Mouse (Mus musculus): Measurements from ENCODE around the gene Hnrnph2. TPM values are rescaled to one million over a fixed set of nuclear protein-coding genes. Genes with fewer than 3 reads are reported as not detected.

Hnrnph2 gene
- polyA plus RNA-seq, 1 experiment from 2014 or later, result 204 TPM

DNA sequence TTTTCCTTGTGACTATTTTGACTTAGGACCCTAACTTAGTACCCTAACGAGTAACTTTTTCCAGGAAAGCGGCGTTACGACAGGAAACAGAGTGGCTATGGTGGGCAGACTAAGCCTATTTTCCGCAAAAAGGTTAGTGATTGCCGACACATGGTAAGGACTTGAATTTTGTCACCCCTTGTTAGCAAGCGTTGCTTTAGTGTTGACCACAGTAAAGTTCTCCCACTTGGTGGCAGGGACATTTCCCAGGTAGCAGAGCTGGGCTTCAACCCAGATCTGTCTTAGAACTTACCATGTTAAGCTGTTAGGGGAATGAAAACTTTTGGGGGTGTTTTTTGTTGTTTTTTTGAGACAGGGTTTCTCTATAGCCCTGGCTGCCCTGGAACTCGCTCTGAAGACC, 14.5 kb upstream of the Hnrnph2 start:
- 44% methylated on average over 8 of the region's 8 CpGs for WGBS
- Histone ChIP-seq H3K4me3 (peak overlapping the region; percentile 52), H3K4me2 (peak overlapping the region; percentile 64), H3K9ac (peak overlapping the region; percentile 76), H3K27me3 (no peaks in the 10 kb centered on the region), H3K27ac (no peak overlapping the region), H3K9me3 (replicated peaks) (no peaks in the 10 kb centered on the region), H3K36me3 (ENCODE audit: poor library complexity, severe bottlenecking) (peaks cover 12% of the 10 kb centered on the region; the same call in 1 of the 2 replicates), H3K4me1 (peaks cover 6% of the 10 kb centered on the region; the same call in 1 of the 2 replicates)
- no peak for ATAC-seq

DNA sequence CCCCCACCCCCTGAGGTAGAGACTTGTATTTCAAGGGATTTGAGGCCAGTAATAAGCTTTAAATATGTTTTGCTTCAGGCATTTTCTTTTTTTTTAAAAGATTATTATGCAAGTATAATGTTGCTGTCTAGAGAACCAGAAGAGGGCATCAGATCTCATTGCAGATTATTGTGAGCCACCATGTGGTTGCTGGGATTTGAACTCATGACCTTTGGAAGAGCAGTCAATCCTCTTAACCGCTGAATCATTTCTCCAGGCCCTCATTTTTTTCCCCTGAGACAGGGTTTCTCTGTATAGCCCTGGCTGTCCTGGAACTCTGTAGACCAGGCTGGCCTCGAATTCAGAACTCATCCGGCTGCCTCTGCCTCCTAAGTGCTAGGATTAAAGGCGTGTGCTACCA, 12.7 kb upstream of the Hnrnph2 start:
- ATAC-seq, result no peak
- H3K9ac ChIP-seq, result no peak overlapping the region
- peaks cover 6% of the 10 kb centered on the region; the same call in 1 of the 2 replicates for H3K4me1 ChIP-seq
- H3K9me3 ChIP-seq (replicated peaks), result no peaks in the 10 kb centered on the region
- H3K27me3 ChIP-seq, result no peaks in the 10 kb centered on the region
- WGBS, result 84% methylated on average over 4 of the region's 4 CpGs
- no peak overlapping the region for H3K4me2 ChIP-seq
- H3K27ac ChIP-seq, result no peak overlapping the region
- no peak overlapping the region for H3K4me3 ChIP-seq
- peaks cover 12% of the 10 kb centered on the region; the same call in 1 of the 2 replicates for H3K36me3 ChIP-seq (ENCODE audit: poor library complexity, severe bottlenecking)

DNA sequence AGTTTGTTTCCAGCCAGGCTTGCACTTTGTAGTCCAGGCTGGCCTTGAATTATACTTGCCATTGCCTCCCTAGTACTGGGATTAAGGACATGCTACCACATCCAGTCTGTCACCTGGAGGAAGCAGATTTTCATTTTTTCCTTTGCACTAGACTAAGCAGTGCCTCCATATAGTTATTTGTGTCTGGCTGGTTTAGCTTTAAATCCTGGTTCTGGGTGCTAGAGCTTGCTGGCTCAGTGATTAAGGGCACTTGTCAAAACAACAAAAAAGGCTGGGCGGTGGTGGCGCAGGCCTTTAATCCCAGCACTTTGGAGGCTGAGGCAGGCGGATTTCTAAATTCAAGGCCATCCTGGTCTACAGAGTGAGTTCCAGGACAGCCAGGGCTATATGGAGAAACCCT, 12.0 kb upstream of the Hnrnph2 start:
- ATAC-seq, result no peak
- Histone ChIP-seq H3K9me3 (replicated peaks) (no peaks in the 10 kb centered on the region), H3K4me2 (no peak overlapping the region), H3K4me3 (no peak overlapping the region), H3K4me1 (peaks cover 6% of the 10 kb centered on the region; the same call in 1 of the 2 replicates), H3K9ac (no peak overlapping the region), H3K27ac (no peak overlapping the region), H3K36me3 (ENCODE audit: poor library complexity, severe bottlenecking) (peaks cover 12% of the 10 kb centered on the region; the same call in 1 of the 2 replicates), H3K27me3 (no peaks in the 10 kb centered on the region)
- WGBS, result 87% methylated on average over 3 of the region's 3 CpGs

DNA sequence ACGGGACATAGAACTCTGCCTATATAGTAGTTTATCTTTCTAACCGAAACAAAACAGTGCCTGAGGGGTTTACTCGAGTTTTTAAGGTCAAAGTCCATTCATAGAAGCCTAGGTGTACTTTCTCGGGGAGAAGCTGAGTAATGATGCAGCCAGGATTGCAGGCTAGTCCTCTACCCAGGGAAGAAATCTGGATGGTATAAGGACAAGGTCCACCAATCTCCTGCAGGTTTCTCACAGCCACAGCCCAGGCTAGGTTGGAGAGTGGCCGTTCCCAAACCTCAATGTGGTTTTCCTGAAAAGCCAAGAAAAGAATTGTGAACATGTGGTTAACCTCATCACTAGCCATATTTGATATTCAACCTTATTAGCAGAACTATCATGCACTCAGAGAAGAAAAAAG, 11.1 kb upstream of the Hnrnph2 start:
- Histone ChIP-seq H3K4me2 (no peak overlapping the region), H3K9me3 (replicated peaks) (no peaks in the 10 kb centered on the region), H3K4me3 (no peak overlapping the region), H3K4me1 (peaks cover 6% of the 10 kb centered on the region; the same call in 1 of the 2 replicates), H3K27ac (no peak overlapping the region), H3K27me3 (no peaks in the 10 kb centered on the region), H3K36me3 (ENCODE audit: poor library complexity, severe bottlenecking) (peaks cover 12% of the 10 kb centered on the region; the same call in 1 of the 2 replicates), H3K9ac (no peak overlapping the region)
- ATAC-seq, result no peak
- 65% methylated on average over 5 of the region's 5 CpGs for WGBS

DNA sequence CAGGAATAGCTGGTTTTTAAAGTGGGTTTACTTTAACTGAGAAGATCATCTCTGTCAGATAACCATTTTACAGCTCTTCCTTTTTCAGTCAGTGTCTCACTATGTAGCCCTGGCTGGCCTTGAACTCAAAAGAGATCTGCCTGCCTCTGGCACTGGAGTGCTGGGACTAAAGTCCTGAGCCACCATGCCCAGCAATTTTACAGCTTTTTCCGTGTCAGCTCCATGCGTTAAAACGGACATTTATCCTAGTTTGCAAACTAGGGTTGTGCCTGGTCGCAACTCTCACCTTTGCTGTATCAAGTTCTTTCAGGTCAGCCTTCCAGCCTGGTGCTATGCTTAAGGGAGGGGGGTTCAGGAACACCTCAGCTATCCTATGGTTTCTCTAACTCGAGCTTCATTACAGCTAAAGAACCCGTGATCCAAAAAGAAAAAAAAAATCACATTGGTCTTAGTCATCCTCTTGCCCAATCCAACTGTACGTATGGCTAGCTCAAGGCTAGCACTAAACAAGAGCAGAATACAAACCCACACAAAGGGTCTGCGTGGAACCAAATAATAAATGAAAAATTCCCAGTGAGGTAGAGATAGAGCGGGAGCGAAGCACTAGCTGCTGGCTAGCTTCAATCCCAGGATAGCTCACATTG, 935 bp upstream of the Hnrnph2 start:
- no peaks in the 10 kb centered on the region for H3K27me3 ChIP-seq
- peak overlapping the region; percentile 61; the same call in 1 of the 2 replicates for H3K27ac ChIP-seq
- peaks cover 24% of the 10 kb centered on the region for H3K4me1 ChIP-seq
- peak overlapping the region; percentile 53 for H3K4me3 ChIP-seq
- H3K9me3 ChIP-seq (replicated peaks), result no peaks in the 10 kb centered on the region
- no peaks in the 10 kb centered on the region for H3K36me3 ChIP-seq (ENCODE audit: poor library complexity, severe bottlenecking)
- WGBS, result 32% methylated on average over 10 of the region's 10 CpGs
- peak; percentile 2; the same call in 1 of the 2 replicates for ATAC-seq
- H3K9ac ChIP-seq, result peak overlapping the region; percentile 62
- H3K4me2 ChIP-seq, result peak overlapping the region; percentile 63

DNA sequence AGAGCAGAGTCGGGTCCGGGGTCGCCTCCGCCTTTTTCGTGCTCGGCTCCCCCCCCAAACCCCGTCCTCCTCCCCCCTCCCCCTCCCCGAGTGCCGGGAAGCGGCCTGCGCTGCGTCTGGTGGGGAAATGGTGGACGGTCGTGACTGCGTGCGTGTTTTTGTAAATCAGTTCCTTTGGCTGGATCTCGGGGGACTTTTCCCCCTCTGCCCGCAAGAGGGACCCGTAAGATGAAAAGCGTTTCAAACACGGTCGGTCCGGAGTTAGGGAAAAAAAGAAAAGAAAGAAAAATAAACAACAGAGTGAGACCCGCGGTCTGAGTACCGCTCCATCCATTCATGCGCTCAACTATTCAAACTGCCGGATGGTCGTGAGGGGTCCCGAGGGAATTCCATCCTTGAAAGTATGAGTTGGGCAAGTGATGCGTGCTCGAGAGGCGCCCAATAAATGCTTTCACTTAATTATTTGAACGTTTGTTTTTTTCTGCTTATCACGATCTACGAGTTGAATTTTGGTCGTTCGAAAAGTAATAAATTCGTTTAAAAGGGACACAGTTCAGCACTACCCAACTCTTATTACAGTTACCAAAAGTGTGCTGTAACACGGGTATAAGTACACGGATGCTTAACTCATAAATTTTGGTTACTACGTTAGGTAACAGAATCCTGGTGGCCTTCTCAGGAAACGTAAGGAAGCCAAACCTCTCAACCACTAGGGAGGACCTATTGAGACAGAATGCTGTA, 571 bp downstream of the Hnrnph2 start:
- Histone ChIP-seq H3K27ac (peak overlapping the region; percentile 90), H3K4me1 (peaks cover 24% of the 10 kb centered on the region), H3K36me3 (ENCODE audit: poor library complexity, severe bottlenecking) (no peaks in the 10 kb centered on the region), H3K4me2 (peak overlapping the region; percentile 61), H3K9ac (peak overlapping the region; percentile 65), H3K9me3 (replicated peaks) (no peaks in the 10 kb centered on the region), H3K27me3 (no peaks in the 10 kb centered on the region), H3K4me3 (peak overlapping the region; percentile 53)
- WGBS, result 16% methylated on average over 34 of the region's 43 CpGs
- ATAC-seq, result peak; percentile 83

DNA sequence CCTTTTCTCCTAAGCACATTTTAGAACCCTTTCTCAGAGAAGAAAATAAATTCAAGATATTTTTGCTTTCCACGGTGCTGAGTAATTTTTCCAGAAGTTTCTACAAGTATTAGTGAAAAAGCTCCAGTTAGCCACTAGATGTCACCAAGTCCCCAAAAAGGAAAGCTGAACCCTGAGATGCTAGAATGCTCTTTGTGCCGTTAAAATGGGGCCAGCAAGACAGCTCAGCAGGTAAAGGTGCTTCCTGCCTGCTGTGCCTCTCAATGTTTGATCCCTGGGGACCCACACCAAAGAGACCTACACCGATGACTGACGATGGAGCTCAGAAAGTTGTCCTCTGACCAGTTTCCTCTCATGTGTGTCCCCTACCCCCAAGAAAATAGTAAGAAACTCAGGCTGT, 8.5 kb downstream of the Hnrnph2 start:
- Histone ChIP-seq H3K27ac (no peak overlapping the region), H3K36me3 (ENCODE audit: poor library complexity, severe bottlenecking) (peaks cover 5% of the 10 kb centered on the region; the same call in 1 of the 2 replicates), H3K4me2 (no peak overlapping the region), H3K4me1 (no peaks in the 10 kb centered on the region), H3K4me3 (no peak overlapping the region), H3K9me3 (replicated peaks) (no peaks in the 10 kb centered on the region), H3K9ac (no peak overlapping the region), H3K27me3 (no peaks in the 10 kb centered on the region)
- no peak for ATAC-seq
- WGBS, result 37% methylated on average over 4 of the region's 4 CpGs

DNA sequence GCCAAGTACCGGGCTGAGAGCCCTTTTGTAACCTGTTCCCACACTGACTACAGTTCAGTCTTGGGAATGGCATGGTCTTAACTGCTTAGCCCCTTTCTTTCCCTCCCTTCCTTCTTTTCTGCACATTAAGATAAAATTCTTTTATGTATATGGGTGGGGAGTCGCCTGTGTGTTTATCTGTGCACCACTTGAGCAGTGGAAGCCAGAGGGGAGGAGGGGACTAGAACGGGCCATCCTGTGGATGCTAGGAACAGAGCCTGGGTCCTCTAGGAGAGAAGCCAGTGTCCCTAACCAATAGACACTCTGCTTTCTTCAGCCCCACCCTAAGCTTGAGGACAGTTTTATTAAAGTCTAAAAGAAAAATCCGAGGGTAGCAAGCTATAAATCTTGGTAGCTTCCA, 10.0 kb downstream of the Hnrnph2 start:
- Histone ChIP-seq H3K9ac (no peak overlapping the region), H3K4me3 (no peak overlapping the region), H3K27me3 (no peaks in the 10 kb centered on the region), H3K4me1 (no peaks in the 10 kb centered on the region), H3K9me3 (replicated peaks) (no peaks in the 10 kb centered on the region), H3K27ac (no peak overlapping the region), H3K36me3 (ENCODE audit: poor library complexity, severe bottlenecking) (peaks cover 5% of the 10 kb centered on the region; the same call in 1 of the 2 replicates), H3K4me2 (no peak overlapping the region)
- no peak for ATAC-seq
- WGBS, result 89% methylated on average over 4 of the region's 4 CpGs

DNA sequence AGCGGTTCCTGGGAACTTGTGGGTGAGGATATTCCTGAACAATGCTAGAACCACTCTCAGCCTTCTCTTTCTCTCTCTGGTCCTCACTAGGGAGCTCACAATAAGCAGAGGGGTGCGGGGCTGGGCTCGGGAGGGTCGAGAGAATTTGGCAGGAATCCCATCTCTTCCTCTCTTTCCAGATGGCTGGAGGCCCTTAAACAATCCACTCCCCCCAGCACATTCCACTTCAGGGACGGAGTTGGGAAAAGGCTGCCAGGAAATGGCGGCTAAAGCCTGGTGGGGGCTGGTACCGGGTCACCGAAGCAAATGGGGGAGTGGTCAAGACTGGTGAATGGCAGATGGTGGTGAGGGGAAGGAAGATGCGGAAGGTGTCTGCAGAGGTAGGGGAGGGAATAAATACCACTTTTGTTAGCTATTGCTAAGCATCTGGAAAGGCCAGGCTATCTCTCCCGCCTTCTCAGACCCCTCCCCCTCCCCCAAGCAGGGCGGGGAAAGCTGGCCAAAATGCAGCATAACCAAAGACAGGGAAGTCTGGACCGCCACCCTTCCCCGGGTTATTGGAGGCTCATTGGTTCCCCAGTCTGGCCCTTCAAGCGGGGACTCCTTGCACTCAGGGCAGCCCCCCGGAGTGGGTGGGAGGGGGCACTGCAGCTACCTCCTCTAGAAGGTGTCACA, 11.4 kb downstream of the Hnrnph2 start:
- peaks cover under 1% of the 10 kb centered on the region; the same call in 1 of the 2 replicates for H3K36me3 ChIP-seq (ENCODE audit: poor library complexity, severe bottlenecking)
- H3K27ac ChIP-seq, result peak overlapping the region; percentile 83
- peak; percentile 91 for ATAC-seq
- no peaks in the 10 kb centered on the region for H3K27me3 ChIP-seq
- H3K4me2 ChIP-seq, result peak overlapping the region; percentile 55
- H3K9ac ChIP-seq, result peak overlapping the region; percentile 30
- 19% methylated on average over 14 of the region's 15 CpGs for WGBS
- H3K9me3 ChIP-seq (replicated peaks), result no peaks in the 10 kb centered on the region
- peak overlapping the region; percentile 33 for H3K4me3 ChIP-seq
- no peaks in the 10 kb centered on the region for H3K4me1 ChIP-seq

DNA sequence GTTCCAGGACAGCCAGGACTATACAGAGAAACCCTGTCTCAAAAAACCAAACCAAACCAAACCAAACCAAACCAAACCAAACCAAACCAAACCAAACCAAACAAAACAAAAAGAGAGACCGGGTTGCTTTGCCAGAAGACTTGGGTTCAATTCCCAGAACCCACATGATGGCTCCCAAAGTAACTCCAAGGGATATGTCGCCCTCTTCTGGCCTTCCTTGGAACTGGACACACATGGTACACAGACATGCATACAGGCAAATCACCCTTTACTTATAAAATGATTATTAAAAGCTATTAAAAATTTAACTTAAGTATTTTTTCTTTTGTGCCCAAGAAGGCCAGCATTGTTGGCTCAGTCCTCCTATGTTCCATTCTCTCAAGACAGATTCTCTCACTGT, 13.3 kb downstream of the Hnrnph2 start:
- no peaks in the 10 kb centered on the region for H3K36me3 ChIP-seq (ENCODE audit: poor library complexity, severe bottlenecking)
- no peaks in the 10 kb centered on the region for H3K27me3 ChIP-seq
- no peak for ATAC-seq
- no peak overlapping the region for H3K27ac ChIP-seq
- no peaks in the 10 kb centered on the region for H3K9me3 ChIP-seq (replicated peaks)
- H3K4me1 ChIP-seq, result no peaks in the 10 kb centered on the region
- WGBS, result 59% methylated on average over 2 of the region's 2 CpGs
- no peak overlapping the region for H3K9ac ChIP-seq
- H3K4me2 ChIP-seq, result no peak overlapping the region
- H3K4me3 ChIP-seq, result no peak overlapping the region

DNA sequence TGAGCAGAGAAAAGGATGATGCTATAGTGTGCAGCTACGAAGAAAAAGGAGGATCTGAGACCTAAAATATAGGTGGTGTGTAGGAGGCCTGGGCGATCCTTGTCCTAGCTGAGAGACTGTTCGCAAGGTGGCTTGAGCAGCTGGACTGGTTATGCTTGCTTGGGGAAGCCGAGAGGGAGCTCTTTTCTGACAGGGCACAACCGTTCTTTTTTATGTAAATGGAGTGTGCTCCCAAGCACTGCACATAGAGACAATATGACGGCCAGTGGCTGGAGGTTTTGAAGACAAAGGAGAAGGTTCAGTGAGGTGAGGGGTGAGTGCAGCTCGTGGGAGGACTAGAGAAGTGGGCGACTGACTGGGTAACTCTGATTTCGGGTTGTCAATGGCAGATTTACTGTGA, 18.7 kb downstream of the Hnrnph2 start:
- Histone ChIP-seq H3K4me1 (peaks cover 12% of the 10 kb centered on the region; the same call in 1 of the 2 replicates), H3K36me3 (ENCODE audit: poor library complexity, severe bottlenecking) (no peaks in the 10 kb centered on the region), H3K9ac (no peak overlapping the region), H3K27me3 (no peaks in the 10 kb centered on the region), H3K4me3 (no peak overlapping the region), H3K9me3 (replicated peaks) (no peaks in the 10 kb centered on the region), H3K27ac (peak overlapping the region; percentile 81), H3K4me2 (peak overlapping the region; percentile 28)
- peak; percentile 39; the same call in 1 of the 2 replicates for ATAC-seq
- WGBS, result 33% methylated on average over 9 of the region's 9 CpGs
